Mouse (Mus musculus) testis, adult 2 months (tissue): ENCODE data around the gene Fam135a. TPM values are rescaled to one million over a fixed set of nuclear protein-coding genes. Genes with fewer than 3 reads are reported as not detected.

Source experiments
- H3K27ac ChIP-seq: fragments of 200-500 bp; 2 replicates; pipeline ENCODE4 v1.5.1; 2012; ENCODE audit warnings: low read depth, low read length; ENCODE audit not compliant: control insufficient read depth, insufficient read depth
- H3K27me3 ChIP-seq: fragments of 200-500 bp; 2 replicates; pipeline ENCODE4 v1.6.1; 2012; ENCODE audit warnings: mild to moderate bottlenecking, low read length, moderate library complexity; ENCODE audit not compliant: control insufficient read depth, insufficient read depth
- H3K36me3 ChIP-seq: fragments of 200-500 bp; 2 replicates; pipeline ENCODE4 v1.6.1; 2012; ENCODE audit warnings: mild to moderate bottlenecking, low read length; ENCODE audit not compliant: control insufficient read depth, insufficient read depth
- H3K4me1 ChIP-seq: fragments of 200-500 bp; 2 replicates; pipeline ENCODE4 v1.6.1; 2012; ENCODE audit warnings: low read length; ENCODE audit not compliant: control insufficient read depth, insufficient read depth
- H3K4me3 ChIP-seq: fragments of 200-500 bp; 2 replicates; pipeline ENCODE4 v1.5.1; 2012; ENCODE audit warnings: low read depth, mild to moderate bottlenecking, low read length, moderate library complexity, mixed read lengths; ENCODE audit not compliant: control insufficient read depth
- CTCF ChIP-seq: fragments of 200-500 bp; IDR thresholded peaks from 2 replicates; pipeline ENCODE4 v1.5.1; 2012; ENCODE audit warnings: low read depth, mild to moderate bottlenecking, inconsistent platforms, low read length, moderate library complexity; ENCODE audit not compliant: control insufficient read depth, insufficient read depth, insufficient replicate concordance
- POLR2A ChIP-seq: fragments of 200-500 bp; IDR thresholded peaks from 2 replicates; pipeline ENCODE4 v1.6.1; 2012; ENCODE audit warnings: low read depth, mild to moderate bottlenecking, inconsistent platforms, low read length, moderate library complexity; ENCODE audit not compliant: control insufficient read depth
- polyA plus RNA-seq: library from polyadenylated mRNA; depleted of rRNA; stranded (reverse); fragments of >200 nt; gene quantifications from 2 replicates; pipeline ENCODE4 v1.2.3, GENCODE M21; 2012; rRNA removed

The Fam135a gene
- 31.1 and 40.1 TPM in 2 replicates for polyA plus RNA-seq

- peak; percentile 72 for TF ChIP-seq POLR2A
- no peak for TF ChIP-seq CTCF
- Histone ChIP-seq H3K36me3 (no peaks in the 10 kb centered on the region), H3K27ac (peak within 1 kb of the TSS; percentile 89), H3K4me3 (peak within 1 kb of the TSS; percentile 92), H3K4me1 (no peaks in the 10 kb centered on the region; the same call in 1 of the 2 replicates), H3K27me3 (no peaks in the 10 kb centered on the region)
Observed at GRCm38 (mm10) chr1:24099926-24100869, at the start of gene Fam135a. Gene Fam135a, minus strand, starts transcription at chr1:24100341.

GRCm38 (mm10) chr1:24143504-24143903 is 43.4 kb upstream of the Fam135a start:
- Histone ChIP-seq H3K27ac (no peak overlapping the region), H3K4me3 (no peak overlapping the region), H3K27me3 (no peaks in the 10 kb centered on the region), H3K4me1 (no peaks in the 10 kb centered on the region), H3K36me3 (no peaks in the 10 kb centered on the region)
- TF ChIP-seq POLR2A (no peak), CTCF (no peak)

GRCm38 (mm10) chr1:24140555-24140954 is 40.4 kb upstream of the Fam135a start:
- H3K4me3 ChIP-seq = no peak overlapping the region
- no peaks in the 10 kb centered on the region for H3K36me3 ChIP-seq
- H3K27ac ChIP-seq = no peak overlapping the region
- no peaks in the 10 kb centered on the region for H3K27me3 ChIP-seq
- TF ChIP-seq POLR2A = no peak
- no peaks in the 10 kb centered on the region for H3K4me1 ChIP-seq

GRCm38 (mm10) chr1:24137133-24137532 is 37.0 kb upstream of the Fam135a start:
- no peak overlapping the region for H3K4me3 ChIP-seq
- H3K36me3 ChIP-seq = no peaks in the 10 kb centered on the region
- no peaks in the 10 kb centered on the region; the same call in 1 of the 2 replicates for H3K4me1 ChIP-seq
- H3K27ac ChIP-seq = no peak overlapping the region
- TF ChIP-seq POLR2A (no peak), CTCF (peak; percentile 80; the same call in 1 of the 2 replicates)
- no peaks in the 10 kb centered on the region for H3K27me3 ChIP-seq

- Histone ChIP-seq H3K27ac (no peak overlapping the region), H3K4me3 (no peak overlapping the region), H3K27me3 (no peaks in the 10 kb centered on the region), H3K36me3 (no peaks in the 10 kb centered on the region), H3K4me1 (no peaks in the 10 kb centered on the region; the same call in 1 of the 2 replicates)
- TF ChIP-seq POLR2A = no peak
- peak; percentile 11; the same call in 1 of the 2 replicates for TF ChIP-seq CTCF
Observed at GRCm38 (mm10) chr1:24134792-24135191, 34.7 kb upstream of the Fam135a start.

GRCm38 (mm10) chr1:24133853-24134252 is 33.7 kb upstream of the Fam135a start:
- Histone ChIP-seq H3K4me1 (no peaks in the 10 kb centered on the region; the same call in 1 of the 2 replicates), H3K27me3 (no peaks in the 10 kb centered on the region), H3K27ac (no peak overlapping the region), H3K4me3 (no peak overlapping the region; the same call in 1 of the 2 replicates), H3K36me3 (no peaks in the 10 kb centered on the region)
- no peak for TF ChIP-seq CTCF
- TF ChIP-seq POLR2A = no peak

GRCm38 (mm10) chr1:24127866-24128265 is 27.7 kb upstream of the Fam135a start:
- H3K36me3 ChIP-seq = no peaks in the 10 kb centered on the region
- no peaks in the 10 kb centered on the region for H3K4me1 ChIP-seq
- TF ChIP-seq CTCF (no peak), POLR2A (no peak)
- no peak overlapping the region for H3K4me3 ChIP-seq
- H3K27me3 ChIP-seq = no peaks in the 10 kb centered on the region
- no peak overlapping the region for H3K27ac ChIP-seq
